Mouse (Mus musculus): ENCODE measurements at regions not wholly inside any gene's neighbourhood (a gene's known extent, or its start where the extent isn't known, plus 50 kb on each side); places are given as distances from the start of the nearest gene placed in this dataset.

DNA sequence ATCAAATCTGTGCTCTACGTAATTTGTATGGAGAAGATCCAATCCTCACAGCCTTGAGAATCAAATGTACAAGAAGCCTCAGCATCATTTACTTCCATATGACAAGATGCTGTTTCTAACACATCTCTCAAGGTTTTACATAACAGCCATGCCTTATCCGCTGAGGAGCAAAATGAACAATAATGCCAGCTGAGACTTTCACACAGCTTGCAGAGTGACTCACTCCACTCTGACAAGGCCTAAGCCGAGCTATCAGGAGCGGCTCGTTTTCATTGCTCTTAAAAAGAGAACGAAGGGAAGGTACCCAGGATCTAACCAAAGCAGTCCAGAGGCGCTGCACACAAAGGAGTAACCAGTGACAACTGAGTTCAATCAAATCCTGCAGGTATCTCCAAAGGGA is 803.5 kb downstream of the Efna5 start:
- peak; percentile 39 to 40 for DNase-seq (ENCODE audit: low spot score in 2 of 2)

- no peak for DNase-seq (ENCODE audit: low spot score in 2 of 2)
These were observed 816.2 kb downstream of the Efna5 start for GRCm38 (mm10) chr17:62064939-62065338.

GRCm38 (mm10) chr17:62058016-62058415 is 823.1 kb downstream of the Efna5 start:
- DNase-seq (ENCODE audit: low spot score in 2 of 2), result no peak

DNA sequence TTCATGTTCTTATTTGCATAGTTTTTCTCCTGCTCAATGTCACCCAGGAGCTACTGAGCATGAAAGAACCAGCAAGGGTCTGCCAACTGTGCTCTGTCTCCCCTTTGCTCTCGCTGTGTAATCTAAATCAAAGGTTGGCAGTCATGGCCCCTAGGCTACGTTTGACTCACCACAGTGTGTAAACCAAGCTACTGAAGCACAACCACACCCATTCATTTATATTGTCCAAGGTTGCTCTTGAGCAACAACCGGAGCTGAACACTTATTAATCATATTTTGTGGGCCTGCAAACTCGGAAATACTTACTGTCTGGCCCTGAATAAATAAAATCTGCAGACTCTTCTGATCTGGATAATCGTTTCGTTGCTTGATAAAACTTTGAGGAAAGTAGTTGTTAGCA is 826.3 kb downstream of the Efna5 start:
- no peak for DNase-seq (ENCODE audit: low spot score in 2 of 2)

GRCm38 (mm10) chr17:62048989-62049388 is 832.1 kb downstream of the Efna5 start:
- no peak for DNase-seq (ENCODE audit: low spot score in 2 of 2)

DNA sequence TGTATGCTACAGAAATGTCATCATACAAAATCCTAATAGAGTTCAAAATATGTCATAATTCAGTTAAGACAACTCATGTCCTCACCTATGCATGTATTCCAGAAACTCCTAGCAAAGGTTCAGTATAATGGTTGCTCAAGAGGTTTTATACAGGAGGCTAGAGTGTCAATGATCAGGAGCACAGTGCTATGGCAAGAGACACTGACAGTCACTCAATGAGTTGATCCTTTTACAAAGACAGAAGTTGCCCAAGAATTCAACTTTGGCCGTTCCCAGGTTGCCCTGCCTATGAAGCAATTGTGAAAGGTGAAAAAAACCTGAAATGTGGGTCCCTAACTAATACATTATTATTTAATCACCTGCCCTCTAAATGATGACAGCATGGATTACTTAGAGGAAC is 850.5 kb downstream of the Efna5 start:
- no peak for DNase-seq (ENCODE audit: low spot score in 2 of 2)

Measured in right cerebral cortex, adult 2 months (tissue).